Mouse (Mus musculus): ENCODE measurements around the gene AL731706.2. TPM values are rescaled to one million over a fixed set of nuclear protein-coding genes. Genes with fewer than 3 reads are reported as not detected.

Gene AL731706.2
- polyA plus RNA-seq, 1 experiment from 2014 or later, result 41.5 TPM

Other genes with a start within 250 kb of the AL731706.2 start
- gene Snap25, start 172.2 kb downstream of the AL731706.2 start, polyA plus RNA-seq (2015; fragmentation: Nextera tagmentation; extraction: Ambion mirVana), result 1.2 and 2.8 TPM in 2 replicates
- gene Slx4ip, start 5.5 kb upstream of the AL731706.2 start, polyA plus RNA-seq (2015; fragmentation: Nextera tagmentation; extraction: Ambion mirVana), result 6.5 and 8.1 TPM in 2 replicates
- gene AL731706.1, start 5.7 kb upstream of the AL731706.2 start, polyA plus RNA-seq (2015; fragmentation: Nextera tagmentation; extraction: Ambion mirVana), result 29.4 and 32.5 TPM in 2 replicates
- 17.1 and 18.2 TPM in 2 replicates for gene Mkks, start 5.7 kb upstream of the AL731706.2 start, polyA plus RNA-seq (2015; fragmentation: Nextera tagmentation; extraction: Ambion mirVana)
- 37.9 and 49.2 TPM in 2 replicates for gene Jag1, start 231.0 kb upstream of the AL731706.2 start, polyA plus RNA-seq (2015; fragmentation: Nextera tagmentation; extraction: Ambion mirVana)